8 mouse cellular contexts compared by ENCODE assay signal in the genomic region with DNA sequence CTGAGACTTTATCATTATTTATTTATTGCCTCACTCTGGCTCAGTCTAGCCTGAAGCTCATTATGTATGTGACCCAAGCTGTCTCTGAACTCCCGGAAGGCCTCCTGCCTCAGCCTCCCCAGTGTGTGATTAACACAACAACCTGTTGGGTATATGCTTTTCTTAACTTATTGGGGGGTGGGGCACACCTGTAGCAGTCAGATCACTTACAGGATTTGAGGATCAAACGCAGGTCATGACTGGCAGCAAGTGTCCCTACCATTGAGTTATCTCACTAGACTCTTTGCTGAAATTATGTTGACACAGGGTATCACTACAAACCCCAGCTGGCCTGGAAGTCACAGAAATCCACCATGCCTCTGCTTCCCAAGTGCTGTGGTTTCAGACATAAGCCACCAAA. TPM values are rescaled to one million over a fixed set of nuclear protein-coding genes. Genes with fewer than 3 reads are reported as not detected.
DNase-seq lines count a peak whose midpoint lies in the region; ATAC-seq lines count a peak whose summit lies in the region.

No protein-coding gene starts in this region.

- H3K9me3 ChIP-seq in heart, embryonic 11.5 days (replicated peaks; ENCODE audit: control insufficient read depth, low read length): no peaks in the 10 kb centered on the region
- H3K9me3 ChIP-seq in lung, embryonic 15.5 days: no peaks in the 10 kb centered on the region
- H3K9me3 ChIP-seq in limb, embryonic 15.5 days: no peaks in the 10 kb centered on the region
- no peaks in the 10 kb centered on the region for H3K9me3 ChIP-seq in neural tube, embryonic 14.5 days (ENCODE audit: control insufficient read depth, low read length)

- peaks cover 12% of the 10 kb centered on the region for H3K36me3 ChIP-seq in heart, embryonic 11.5 days (ENCODE audit: control insufficient read depth, insufficient read depth, low read length)
- peaks cover 27% of the 10 kb centered on the region for H3K36me3 ChIP-seq in lung, embryonic 15.5 days
- H3K36me3 ChIP-seq in limb, embryonic 15.5 days: peaks cover 30% of the 10 kb centered on the region
- peaks cover 15% of the 10 kb centered on the region; the same call in 1 of the 2 replicates for H3K36me3 ChIP-seq in neural tube, embryonic 14.5 days (ENCODE audit: control insufficient read depth, insufficient read depth, low read length)

- H3K9ac ChIP-seq in heart, embryonic 11.5 days (ENCODE audit: low read depth, low read length): no peak overlapping the region; the same call in 1 of the 2 replicates
- 0 out of 2 replicates have a peak overlapping the region, but pooled peaks have one; percentile 7 for H3K9ac ChIP-seq in lung, embryonic 15.5 days
- no peak overlapping the region for H3K9ac ChIP-seq in limb, embryonic 15.5 days
- no peak overlapping the region for H3K9ac ChIP-seq in neural tube, embryonic 14.5 days (replicated peaks; ENCODE audit: low read depth, low read length)

- 63% methylated on average over 2 of the region's 2 CpGs for WGBS in heart, embryonic 11.5 days (ENCODE audit: insufficient replicate concordance)
- 55% methylated on average over 2 of the region's 2 CpGs for WGBS in lung, embryonic 15.5 days
- 65% methylated on average over 2 of the region's 2 CpGs for WGBS in limb, embryonic 15.5 days
- WGBS in neural tube, embryonic 14.5 days: 73% methylated on average over 2 of the region's 2 CpGs

- DNase-seq in heart, postnatal 4 days: no peak
- DNase-seq in lung, postnatal 25 days (ENCODE audit: low spot score): no peak
- no peak for DNase-seq in embryo, embryonic 10.5 days (ENCODE audit: low spot score)

- no peaks in the 10 kb centered on the region for H3K27me3 ChIP-seq in heart, embryonic 11.5 days (ENCODE audit: control insufficient read depth, insufficient read depth, low read length)
- no peaks in the 10 kb centered on the region for H3K27me3 ChIP-seq in lung, embryonic 15.5 days
- H3K27me3 ChIP-seq in limb, embryonic 15.5 days: no peaks in the 10 kb centered on the region
- H3K27me3 ChIP-seq in neural tube, embryonic 14.5 days (ENCODE audit: control insufficient read depth, insufficient read depth, low read length): no peaks in the 10 kb centered on the region

- peak overlapping the region; percentile 97 for H3K4me2 ChIP-seq in heart, embryonic 11.5 days
- peak overlapping the region; percentile 87 for H3K4me2 ChIP-seq in lung, embryonic 15.5 days
- H3K4me2 ChIP-seq in limb, embryonic 15.5 days: peak overlapping the region; percentile 91; the same call in 1 of the 2 replicates
- peak overlapping the region; percentile 39; the same call in 1 of the 2 replicates for H3K4me2 ChIP-seq in neural tube, embryonic 14.5 days (ENCODE audit: low read depth, low read length)

- no peak overlapping the region for H3K27ac ChIP-seq in heart, embryonic 11.5 days (ENCODE audit: low read depth, low read length)
- 0 out of 2 replicates have a peak overlapping the region, but pooled peaks have one; percentile 21 for H3K27ac ChIP-seq in lung, embryonic 15.5 days
- H3K27ac ChIP-seq in limb, embryonic 15.5 days: no peak overlapping the region
- H3K27ac ChIP-seq in neural tube, embryonic 14.5 days (ENCODE audit: low read depth, low read length): no peak overlapping the region

- H3K4me1 ChIP-seq in heart, embryonic 11.5 days (ENCODE audit: control insufficient read depth, insufficient read depth, low read length): peaks cover 17% of the 10 kb centered on the region
- peaks cover 33% of the 10 kb centered on the region for H3K4me1 ChIP-seq in lung, embryonic 15.5 days
- peaks cover 23% of the 10 kb centered on the region for H3K4me1 ChIP-seq in limb, embryonic 15.5 days
- peaks cover 12% of the 10 kb centered on the region for H3K4me1 ChIP-seq in neural tube, embryonic 14.5 days (ENCODE audit: control insufficient read depth, insufficient read depth, low read length)

- no peak for ATAC-seq in heart, embryonic 11.5 days (replicated peaks; ENCODE audit: insufficient number of reproducible peaks, low FRiP score, low TSS enrichment)
- no peak for ATAC-seq in lung, embryonic 15.5 days (ENCODE audit: borderline replicate concordance, extremely low read depth, low FRiP score, low TSS enrichment)
- ATAC-seq in limb, embryonic 15.5 days (ENCODE audit: insufficient number of reproducible peaks, low FRiP score, low TSS enrichment, low read depth): no peak
- no peak for ATAC-seq in neural tube, embryonic 14.5 days (ENCODE audit: low read depth)
- ATAC-seq in erythroid progenitor cell, adult 5-6 weeks (replicated peaks; ENCODE audit: low FRiP score, poor library complexity, severe bottlenecking): no peak

- 0 out of 2 replicates have a peak overlapping the region, but pooled peaks have one; percentile 64 for H3K4me3 ChIP-seq in heart, embryonic 11.5 days (ENCODE audit: low read depth, low read length)
- no peak overlapping the region for H3K4me3 ChIP-seq in lung, embryonic 15.5 days
- H3K4me3 ChIP-seq in limb, embryonic 15.5 days: peak overlapping the region; percentile 66; the same call in 1 of the 2 replicates
- no peak overlapping the region for H3K4me3 ChIP-seq in neural tube, embryonic 14.5 days (ENCODE audit: low read depth, low read length)

RNA-seq across cellular contexts. Expression of a gene that starts 0.7 kb away (rescaled TPM):
- polyA plus RNA-seq in heart, embryonic 11.5 days (2014; fragmentation: Nextera tagmentation; extraction: Ambion mirVana): 33.6 and 34.8 TPM in 2 replicates
- total RNA-seq in heart, postnatal 4 days (2021): 10 to 100 TPM; 14.8 to 17.1 TPM
- polyA plus RNA-seq in lung, embryonic 15.5 days (2015; fragmentation: Nextera tagmentation; extraction: Ambion mirVana): 36.0 and 38.8 TPM in 2 replicates
- polyA plus RNA-seq in limb, embryonic 15.5 days (2015; fragmentation: Nextera tagmentation; extraction: Ambion mirVana): 37.9 and 49.4 TPM in 2 replicates
- 55.4 and 57.4 TPM in 2 replicates for polyA plus RNA-seq in neural tube, embryonic 14.5 days (2014; fragmentation: Nextera tagmentation; extraction: Ambion mirVana)
- 31.4 and 56.2 TPM in 2 replicates for total RNA-seq in erythroid progenitor cell, adult 5-6 weeks (2015; ENCODE audit: low replicate concordance)
- total RNA-seq in erythroid progenitor cell, adult 5-6 weeks (2017; ENCODE audit: low replicate concordance): 12.5 and 22.3 TPM in 2 replicates

RNA-seq across cellular contexts. Expression of a gene that starts 2.8 kb away (rescaled TPM):
- polyA plus RNA-seq in heart, embryonic 11.5 days (2014; fragmentation: Nextera tagmentation; extraction: Ambion mirVana): 87.6 and 91.2 TPM in 2 replicates
- total RNA-seq in heart, postnatal 4 days (2021): 10 to 100 TPM; 70.5 to 72.7 TPM
- polyA plus RNA-seq in lung, embryonic 15.5 days (2015; fragmentation: Nextera tagmentation; extraction: Ambion mirVana): 99.0 TPM in 2 replicates
- polyA plus RNA-seq in limb, embryonic 15.5 days (2015; fragmentation: Nextera tagmentation; extraction: Ambion mirVana): 83.0 and 85.3 TPM in 2 replicates
- polyA plus RNA-seq in neural tube, embryonic 14.5 days (2014; fragmentation: Nextera tagmentation; extraction: Ambion mirVana): 99.4 and 99.6 TPM in 2 replicates
- total RNA-seq in erythroid progenitor cell, adult 5-6 weeks (2015; ENCODE audit: low replicate concordance): 8.4 and 43.6 TPM in 2 replicates
- total RNA-seq in erythroid progenitor cell, adult 5-6 weeks (2017; ENCODE audit: low replicate concordance): 40.8 and 59.9 TPM in 2 replicates

RNA-seq across cellular contexts. Expression of a gene that starts 2.8 kb away (rescaled TPM):
- 5.4 and 5.5 TPM in 2 replicates for polyA plus RNA-seq in heart, embryonic 11.5 days (2014; fragmentation: Nextera tagmentation; extraction: Ambion mirVana)
- 1 to 10 TPM; 2.1 to 3.1 TPM for total RNA-seq in heart, postnatal 4 days (2021)
- 13.0 and 15.1 TPM in 2 replicates for polyA plus RNA-seq in lung, embryonic 15.5 days (2015; fragmentation: Nextera tagmentation; extraction: Ambion mirVana)
- 12.2 and 12.4 TPM in 2 replicates for polyA plus RNA-seq in limb, embryonic 15.5 days (2015; fragmentation: Nextera tagmentation; extraction: Ambion mirVana)
- polyA plus RNA-seq in neural tube, embryonic 14.5 days (2014; fragmentation: Nextera tagmentation; extraction: Ambion mirVana): 8.1 and 9.4 TPM in 2 replicates
- 3.2 and 4.2 TPM in 2 replicates for total RNA-seq in erythroid progenitor cell, adult 5-6 weeks (2015; ENCODE audit: low replicate concordance)
- 6.8 and 7.2 TPM in 2 replicates for total RNA-seq in erythroid progenitor cell, adult 5-6 weeks (2017; ENCODE audit: low replicate concordance)

RNA-seq across cellular contexts. Expression of a gene that starts 3.1 kb away (rescaled TPM):
- polyA plus RNA-seq in heart, embryonic 11.5 days (2014; fragmentation: Nextera tagmentation; extraction: Ambion mirVana): 102 and 107 TPM in 2 replicates
- 10 to 100 TPM; 80.0 to 83.8 TPM for total RNA-seq in heart, postnatal 4 days (2021)
- polyA plus RNA-seq in lung, embryonic 15.5 days (2015; fragmentation: Nextera tagmentation; extraction: Ambion mirVana): 119 and 124 TPM in 2 replicates
- 126 and 146 TPM in 2 replicates for polyA plus RNA-seq in limb, embryonic 15.5 days (2015; fragmentation: Nextera tagmentation; extraction: Ambion mirVana)
- 111 and 126 TPM in 2 replicates for polyA plus RNA-seq in neural tube, embryonic 14.5 days (2014; fragmentation: Nextera tagmentation; extraction: Ambion mirVana)
- total RNA-seq in erythroid progenitor cell, adult 5-6 weeks (2015; ENCODE audit: low replicate concordance): 67.4 and 73.8 TPM in 2 replicates
- total RNA-seq in erythroid progenitor cell, adult 5-6 weeks (2017; ENCODE audit: low replicate concordance): 32.9 and 98.7 TPM in 2 replicates

RNA-seq across cellular contexts. Expression of a gene that starts 4.9 kb away (rescaled TPM):
- polyA plus RNA-seq in heart, embryonic 11.5 days (2014; fragmentation: Nextera tagmentation; extraction: Ambion mirVana): 2.3 and 3.2 TPM in 2 replicates
- 1 to 10 TPM; 1.1 to 1.2 TPM for total RNA-seq in heart, postnatal 4 days (2021)
- 4.6 and 5.0 TPM in 2 replicates for polyA plus RNA-seq in lung, embryonic 15.5 days (2015; fragmentation: Nextera tagmentation; extraction: Ambion mirVana)
- polyA plus RNA-seq in limb, embryonic 15.5 days (2015; fragmentation: Nextera tagmentation; extraction: Ambion mirVana): 3.0 and 3.5 TPM in 2 replicates
- 2.8 and 3.7 TPM in 2 replicates for polyA plus RNA-seq in neural tube, embryonic 14.5 days (2014; fragmentation: Nextera tagmentation; extraction: Ambion mirVana)
- total RNA-seq in erythroid progenitor cell, adult 5-6 weeks (2015; ENCODE audit: low replicate concordance): 5.4 and 24.7 TPM in 2 replicates
- 3.3 TPM in 1 of 2 replicates, not detected in the other for total RNA-seq in erythroid progenitor cell, adult 5-6 weeks (2017; ENCODE audit: low replicate concordance)

Comparison
In these comparisons a context has a peak if more than half of its experiments do, and no peak if none do; other contexts are left out.
1. H3K4me2 ChIP-seq: peak in every context shown above with its lines; median percentile 97 in heart, embryonic 11.5 days; 91 in limb, embryonic 15.5 days; 87 in lung, embryonic 15.5 days; 39 in neural tube, embryonic 14.5 days.
2. H3K4me3 ChIP-seq: peak in heart, embryonic 11.5 days (single experiment) and limb, embryonic 15.5 days (single experiment); none in lung, embryonic 15.5 days (single experiment) and neural tube, embryonic 14.5 days (single experiment).